18 mouse cellular contexts compared by ENCODE assay signal in the genomic region with DNA sequence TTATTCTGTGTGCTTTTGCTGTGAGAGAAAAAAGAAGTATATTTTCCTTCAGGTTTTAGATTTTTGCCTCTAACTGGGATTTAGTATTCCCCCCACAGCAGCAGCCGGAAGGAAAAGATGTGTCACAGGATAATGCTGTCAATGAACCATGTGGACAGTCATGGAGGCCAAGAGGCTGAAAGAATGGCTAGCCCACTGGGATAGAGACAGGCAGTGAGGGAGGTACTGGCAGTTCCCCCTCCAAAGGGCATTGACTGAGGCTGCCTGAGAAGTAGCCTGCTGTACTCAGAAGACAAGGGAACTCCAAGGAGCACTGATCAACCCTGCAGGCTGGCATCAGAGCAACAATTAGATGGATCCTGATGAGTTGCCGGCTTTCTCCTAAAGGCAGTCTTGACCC.
"Had no signal": no experiment of that assay in that cellular context is flagged by ENCODE, and none has a peak within 500 bp of the region (broad histone marks: within the 10 kb centered on the region; RNA-seq: fewer than 3 reads in every experiment).

No protein-coding gene starts in this region.

- H3K4me3 ChIP-seq: liver, embryonic 15.5 days; lung, embryonic 15.5 days; megakaryocyte, embryonic 14.5 days; midbrain, embryonic 12.5 days; midbrain, embryonic 15.5 days; neural tube, embryonic 12.5 days; stomach, embryonic 15.5 days had no signal

- H3K27me3 ChIP-seq: liver, embryonic 15.5 days; lung, embryonic 15.5 days; megakaryocyte, embryonic 14.5 days; midbrain, embryonic 12.5 days; midbrain, embryonic 15.5 days; neural tube, embryonic 12.5 days; stomach, embryonic 15.5 days had no signal

- DNase-seq: liver, postnatal 0 days; lung, adult 2 months; lung, postnatal 14 days; lung, postnatal 36 days; right cerebral cortex, postnatal 14 days; thymus, adult 2 months; thymus, postnatal 25 days; thymus, postnatal 4 days had no signal

- H3K9ac ChIP-seq: liver, embryonic 15.5 days; liver, postnatal 0 days; lung, embryonic 15.5 days; midbrain, embryonic 12.5 days; midbrain, embryonic 15.5 days; neural tube, embryonic 12.5 days; stomach, embryonic 15.5 days had no signal

- H3K4me1 ChIP-seq: liver, embryonic 15.5 days; lung, embryonic 15.5 days; megakaryocyte, embryonic 14.5 days; midbrain, embryonic 12.5 days; neural tube, embryonic 12.5 days; stomach, embryonic 15.5 days had no signal

- ATAC-seq: liver, postnatal 0 days; lung, postnatal 0 days; midbrain, embryonic 15.5 days had no signal

- H3K9me3 ChIP-seq: liver, embryonic 15.5 days; lung, embryonic 15.5 days; megakaryocyte, embryonic 14.5 days; midbrain, embryonic 12.5 days; midbrain, embryonic 15.5 days; neural tube, embryonic 12.5 days; stomach, embryonic 15.5 days had no signal

- H3K4me2 ChIP-seq: liver, embryonic 15.5 days; lung, embryonic 15.5 days; midbrain, embryonic 12.5 days; midbrain, embryonic 15.5 days; neural tube, embryonic 12.5 days; stomach, embryonic 15.5 days had no signal

- H3K36me3 ChIP-seq: liver, embryonic 15.5 days; lung, embryonic 15.5 days; midbrain, embryonic 12.5 days; midbrain, embryonic 15.5 days; neural tube, embryonic 12.5 days; stomach, embryonic 15.5 days had no signal

- H3K27ac ChIP-seq: liver, embryonic 15.5 days; lung, embryonic 15.5 days; macrophage; midbrain, embryonic 12.5 days; midbrain, embryonic 15.5 days; neural tube, embryonic 12.5 days; stomach, embryonic 15.5 days; stomach, postnatal 0 days had no signal
